Mouse (Mus musculus) midbrain, embryonic 11.5 days (tissue): ENCODE measurements around the gene Schip1. TPM values are rescaled to one million over a fixed set of nuclear protein-coding genes. Genes with fewer than 3 reads are reported as not detected.

Source experiments
- ATAC-seq: fragments of 200-750 bp; cut with Nextera tagmentation; 2 replicates; pipeline ENCODE4 v1.8.0; 2017; ENCODE audit warnings: moderate TSS enrichment, moderate library complexity; ENCODE audit not compliant: low FRiP score
- DNase-seq: peaks from one replicate; pipeline ENCODE4 v3.0.0; 2015; ENCODE audit warnings: low spot score; ENCODE audit errors: missing footprints
- H3K27ac ChIP-seq: fragments of 300-500 bp; sonication (generic); 2 replicates; pipeline ENCODE4 v1.5.1; 2014; ENCODE audit warnings: low read depth, low read length
- H3K27me3 ChIP-seq: fragments of 300-500 bp; sonication (generic); 2 replicates; pipeline ENCODE4 v1.6.1; 2014; ENCODE audit warnings: mild to moderate bottlenecking, low read length, moderate library complexity, mixed read lengths; ENCODE audit not compliant: control insufficient read depth, insufficient read depth
- H3K36me3 ChIP-seq: fragments of 300-500 bp; sonication (generic); 2 replicates; pipeline ENCODE4 v1.6.1; 2014; ENCODE audit warnings: mild to moderate bottlenecking, low read length, moderate library complexity, mixed read lengths; ENCODE audit not compliant: control insufficient read depth, insufficient read depth
- H3K4me1 ChIP-seq: fragments of 300-500 bp; sonication (generic); 2 replicates; pipeline ENCODE4 v1.6.1; 2014; ENCODE audit warnings: low read length; ENCODE audit not compliant: control insufficient read depth, insufficient read depth
- H3K4me2 ChIP-seq: fragments of 300-500 bp; sonication (generic); 2 replicates; pipeline ENCODE4 v1.6.1; 2014; ENCODE audit warnings: mild to moderate bottlenecking, moderate library complexity
- H3K4me3 ChIP-seq: fragments of 300-500 bp; sonication (generic); 2 replicates; pipeline ENCODE4 v1.5.1; 2014; ENCODE audit warnings: low read depth, low read length
- H3K9ac ChIP-seq: fragments of 300-500 bp; sonication (generic); 2 replicates; pipeline ENCODE4 v1.6.1; 2014; ENCODE audit warnings: low read length
- H3K9me3 ChIP-seq: fragments of 300-500 bp; sonication (generic); 2 replicates; pipeline ENCODE4 v1.6.1; 2016; ENCODE audit warnings: low read length; ENCODE audit not compliant: control insufficient read depth
- WGBS: fragments of 180-500 bp; shearing (Covaris S2); extraction: QIAGEN DNeasy Blood & Tissue Kit; methylation state at CpG from one replicate; pipeline ENCODE4 v1.1.7; 2014; 5-methylcytosine and 5-hydroxymethylcytosine counted together
- polyA plus RNA-seq: library from polyadenylated mRNA; unstranded; fragments of >200 nt; fragmentation: Nextera tagmentation; extraction: Ambion mirVana; gene quantifications from 2 replicates; pipeline ENCODE4 v1.2.1, GENCODE M21; 2014

Gene Schip1
- polyA plus RNA-seq, 1 experiment from 2014 or later = 83.1 TPM

- no peaks in the 10 kb centered on the region for H3K9me3 ChIP-seq
- DNase-seq = no peak
- no peak overlapping the region for H3K27ac ChIP-seq
- H3K9ac ChIP-seq = no peak overlapping the region
- H3K4me2 ChIP-seq = no peak overlapping the region
- no peak overlapping the region for H3K4me3 ChIP-seq
- no peaks in the 10 kb centered on the region for H3K4me1 ChIP-seq
- peaks cover 9% of the 10 kb centered on the region; the same call in 1 of the 2 replicates for H3K36me3 ChIP-seq
- WGBS = 89% methylated on average over 5 of the region's 5 CpGs
- no peak for ATAC-seq
- no peaks in the 10 kb centered on the region for H3K27me3 ChIP-seq
Observed at GRCm38 (mm10) chr3:68623036-68623435, 558.4 kb downstream of the Schip1 start.

- 87% methylated on average over 6 of the region's 6 CpGs for WGBS
- no peak overlapping the region for H3K4me3 ChIP-seq
- no peaks in the 10 kb centered on the region for H3K4me1 ChIP-seq
- H3K27ac ChIP-seq = no peak overlapping the region
- H3K9ac ChIP-seq = no peak overlapping the region
- ATAC-seq (no peak), DNase-seq (no peak)
- peaks cover 7% of the 10 kb centered on the region; the same call in 1 of the 2 replicates for H3K36me3 ChIP-seq
- no peaks in the 10 kb centered on the region for H3K9me3 ChIP-seq
- no peak overlapping the region for H3K4me2 ChIP-seq
- H3K27me3 ChIP-seq = no peaks in the 10 kb centered on the region
Observed at GRCm38 (mm10) chr3:68624471-68624870, 559.9 kb downstream of the Schip1 start.

- Histone ChIP-seq H3K27ac (no peak overlapping the region), H3K36me3 (no peaks in the 10 kb centered on the region; the same call in 1 of the 2 replicates), H3K4me2 (no peak overlapping the region), H3K9ac (no peak overlapping the region), H3K4me3 (no peak overlapping the region), H3K27me3 (no peaks in the 10 kb centered on the region), H3K9me3 (no peaks in the 10 kb centered on the region), H3K4me1 (no peaks in the 10 kb centered on the region; the same call in 1 of the 2 replicates)
- WGBS = 61% methylated on average over 4 of the region's 4 CpGs
- no peak for ATAC-seq
- DNase-seq = no peak
Observed at GRCm38 (mm10) chr3:68630261-68630660, 565.7 kb downstream of the Schip1 start.

- H3K36me3 ChIP-seq = no peaks in the 10 kb centered on the region; the same call in 1 of the 2 replicates
- no peak overlapping the region for H3K4me2 ChIP-seq
- 70% methylated on average over 3 of the region's 3 CpGs for WGBS
- DNase-seq (no peak), ATAC-seq (no peak)
- no peaks in the 10 kb centered on the region for H3K9me3 ChIP-seq
- H3K27me3 ChIP-seq = no peaks in the 10 kb centered on the region
- no peak overlapping the region for H3K9ac ChIP-seq
- H3K4me3 ChIP-seq = no peak overlapping the region
- H3K4me1 ChIP-seq = no peaks in the 10 kb centered on the region; the same call in 1 of the 2 replicates
- H3K27ac ChIP-seq = no peak overlapping the region
Observed at GRCm38 (mm10) chr3:68630821-68631220, 566.2 kb downstream of the Schip1 start.

- no peak overlapping the region for H3K9ac ChIP-seq
- no peaks in the 10 kb centered on the region; the same call in 1 of the 2 replicates for H3K4me1 ChIP-seq
- H3K27ac ChIP-seq = no peak overlapping the region
- DNase-seq = no peak
- no peak overlapping the region for H3K4me3 ChIP-seq
- H3K36me3 ChIP-seq = no peaks in the 10 kb centered on the region
- no peaks in the 10 kb centered on the region for H3K27me3 ChIP-seq
- H3K9me3 ChIP-seq = no peaks in the 10 kb centered on the region
- H3K4me2 ChIP-seq = no peak overlapping the region
- 85% methylated on average over 3 of the region's 3 CpGs for WGBS
- no peak for ATAC-seq
Observed at GRCm38 (mm10) chr3:68632714-68633113, 568.1 kb downstream of the Schip1 start.

- Histone ChIP-seq H3K9me3 (no peaks in the 10 kb centered on the region), H3K36me3 (no peaks in the 10 kb centered on the region), H3K4me1 (no peaks in the 10 kb centered on the region; the same call in 1 of the 2 replicates), H3K4me3 (no peak overlapping the region), H3K27me3 (no peaks in the 10 kb centered on the region), H3K4me2 (no peak overlapping the region), H3K9ac (no peak overlapping the region), H3K27ac (no peak overlapping the region)
- no peak for ATAC-seq
- WGBS = 95% methylated on average over 4 of the region's 4 CpGs
- no peak for DNase-seq
Observed at GRCm38 (mm10) chr3:68633577-68633976, 569.0 kb downstream of the Schip1 start.

GRCm38 (mm10) chr3:68637960-68638359 lies 573.4 kb downstream of the Schip1 start:
- Histone ChIP-seq H3K36me3 (no peaks in the 10 kb centered on the region), H3K9me3 (no peaks in the 10 kb centered on the region), H3K4me2 (no peak overlapping the region), H3K27me3 (no peaks in the 10 kb centered on the region), H3K4me3 (no peak overlapping the region), H3K4me1 (no peaks in the 10 kb centered on the region), H3K27ac (no peak overlapping the region), H3K9ac (no peak overlapping the region)
- ATAC-seq (no peak), DNase-seq (no peak)
- WGBS = 18% methylated on average over 7 of the region's 7 CpGs

- Histone ChIP-seq H3K9me3 (no peaks in the 10 kb centered on the region), H3K27me3 (no peaks in the 10 kb centered on the region), H3K27ac (no peak overlapping the region), H3K4me3 (no peak overlapping the region), H3K4me1 (no peaks in the 10 kb centered on the region), H3K9ac (no peak overlapping the region), H3K36me3 (no peaks in the 10 kb centered on the region), H3K4me2 (no peak overlapping the region)
- no peak for DNase-seq
- 89% methylated on average over 1 of the region's 1 CpGs for whole genome bisulfite sequencing
- ATAC-seq = no peak
Observed at GRCm38 (mm10) chr3:68638703-68639102, 574.1 kb downstream of the Schip1 start.

- ATAC-seq (no peak), DNase-seq (no peak)
- Histone ChIP-seq H3K27ac (no peak overlapping the region), H3K9me3 (no peaks in the 10 kb centered on the region), H3K4me3 (no peak overlapping the region), H3K4me2 (no peak overlapping the region), H3K36me3 (no peaks in the 10 kb centered on the region), H3K9ac (no peak overlapping the region), H3K27me3 (no peaks in the 10 kb centered on the region), H3K4me1 (no peaks in the 10 kb centered on the region)
- WGBS = 89% methylated on average over 7 of the region's 7 CpGs
Observed at GRCm38 (mm10) chr3:68642935-68643334, 578.3 kb downstream of the Schip1 start.
